Mouse (Mus musculus) thymus, adult 2 months (tissue): Measurements from ENCODE around the gene G530012D18Rik.
"Not testable (repeated sequence)": the region's sequence is repeated elsewhere in the genome, so short reads cannot be mapped to it uniquely, and the experiment has no call there.

Experiments used
- CTCF ChIP-seq: fragments of 200-500 bp; IDR thresholded peaks from 2 replicates; pipeline ENCODE4 v1.5.1; 2012; ENCODE audit warnings: mild to moderate bottlenecking, control low read depth, low read length, moderate library complexity, borderline replicate concordance; ENCODE audit not compliant: control insufficient read depth, poor library complexity, insufficient read depth; ENCODE audit errors: extremely low read depth
- POLR2A ChIP-seq: fragments of 200-500 bp; IDR thresholded peaks from 2 replicates; pipeline ENCODE4 v1.6.1; 2012; ENCODE audit warnings: mild to moderate bottlenecking, low read length, control low read depth, moderate library complexity; ENCODE audit not compliant: control insufficient read depth, poor library complexity, insufficient read depth; ENCODE audit errors: extremely low read depth

- not testable (repeated sequence) for TF ChIP-seq CTCF, POLR2A
Observed at GRCm38 (mm10) chr1:85578372-85579010, 3.0 kb downstream of the G530012D18Rik start.
